Mouse (Mus musculus): ENCODE data around the gene Hoxd12. TPM values are rescaled to one million over a fixed set of nuclear protein-coding genes. Genes with fewer than 3 reads are reported as not detected.

Gene Hoxd12
- not detected in 2 replicates for polyA plus RNA-seq (2012; rRNA removed; ENCODE audit: low replicate concordance)

DNA sequence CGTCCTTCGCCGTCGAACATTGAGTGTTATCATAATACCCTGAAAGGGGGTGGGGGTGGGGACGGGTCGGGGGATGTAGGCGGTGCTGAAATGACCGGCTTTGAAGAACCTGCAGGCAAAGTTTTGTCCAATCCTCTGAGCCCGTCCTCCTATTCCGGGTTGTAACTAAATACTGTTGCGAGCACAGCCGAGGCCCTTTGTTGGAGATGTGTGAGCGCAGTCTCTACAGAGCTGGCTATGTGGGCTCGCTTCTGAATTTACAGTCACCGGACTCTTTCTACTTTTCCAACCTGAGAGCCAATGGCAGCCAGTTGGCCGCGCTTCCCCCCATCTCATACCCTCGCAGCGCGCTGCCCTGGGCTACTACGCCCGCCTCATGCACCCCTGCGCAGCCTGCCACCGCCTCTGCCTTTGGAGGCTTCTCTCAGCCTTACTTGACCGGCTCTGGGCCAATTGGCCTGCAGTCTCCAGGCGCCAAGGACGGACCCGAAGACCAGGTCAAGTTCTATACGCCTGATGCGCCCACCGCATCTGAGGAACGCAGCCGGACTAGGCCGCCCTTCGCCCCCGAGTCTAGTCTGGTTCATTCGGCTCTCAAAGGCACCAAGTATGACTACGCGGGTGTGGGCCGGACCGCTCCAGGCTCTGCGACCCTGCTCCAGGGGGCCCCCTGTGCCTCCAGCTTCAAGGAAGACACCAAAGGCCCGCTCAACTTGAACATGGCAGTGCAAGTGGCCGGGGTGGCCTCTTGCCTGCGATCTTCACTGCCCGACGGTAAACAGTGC lies at the start of gene Hoxd12:
TSS of gene Hoxd12 (plus strand) at position 133 of the 785 bp plus-strand sequence.

DNA sequence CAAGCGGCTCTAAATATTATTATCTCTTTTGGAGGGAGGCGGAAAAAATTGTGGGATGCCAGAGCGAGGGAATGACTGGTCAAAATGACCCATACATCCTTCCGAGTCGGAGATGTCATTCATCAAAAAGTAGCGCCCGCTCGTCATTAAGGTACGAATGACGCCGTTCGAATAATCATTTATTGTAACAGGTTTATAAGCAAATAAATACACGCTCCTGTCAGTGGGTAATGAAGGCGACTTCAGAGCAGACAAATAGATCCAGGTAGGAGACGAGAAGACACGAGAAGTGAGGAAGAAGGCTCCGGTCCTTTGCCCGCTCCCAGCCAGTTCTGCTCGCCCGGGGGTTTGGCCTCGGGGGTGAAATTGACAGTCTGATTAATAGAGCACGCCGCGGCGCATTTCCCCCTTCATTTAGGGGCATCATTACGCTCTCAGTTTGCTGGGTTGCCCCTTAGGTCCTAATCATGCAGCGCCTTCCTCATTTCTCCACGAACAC lies 15.3 kb upstream of the Hoxd12 start, which contains the start of gene Evx2:
TSS of gene Evx2 (minus strand) at position 51 of the 499 bp plus-strand sequence.

DNA sequence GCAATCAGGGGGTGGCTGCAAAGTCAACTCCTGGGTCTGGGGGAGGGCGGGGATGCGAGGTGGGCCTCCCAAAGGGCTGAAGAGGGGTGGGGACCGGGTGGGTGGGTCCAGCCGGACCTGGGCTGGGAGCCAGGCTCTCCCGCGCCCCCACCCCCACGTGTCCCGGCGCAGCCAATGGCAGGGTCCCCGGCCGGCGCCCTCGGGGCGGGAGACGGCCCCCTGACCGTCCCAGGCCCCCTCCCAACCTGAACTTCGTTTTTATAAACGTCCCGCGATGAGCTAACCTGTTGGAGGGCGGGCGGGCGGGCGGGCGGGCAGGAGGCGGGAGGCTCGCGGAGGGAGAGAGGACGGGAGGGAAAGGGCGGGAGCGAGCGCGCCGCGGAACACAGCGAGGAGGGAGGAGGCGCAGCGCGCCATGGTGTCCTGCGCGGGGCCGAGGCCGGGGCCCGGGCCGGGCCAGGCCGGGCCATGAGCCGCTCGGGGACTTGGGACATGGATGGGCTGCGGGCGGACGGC lies 6.9 kb upstream of the Hoxd12 start, which contains the start of gene Hoxd13:
TSS of gene Hoxd13 (plus strand) at position 469 of the 516 bp plus-strand sequence.

DNA sequence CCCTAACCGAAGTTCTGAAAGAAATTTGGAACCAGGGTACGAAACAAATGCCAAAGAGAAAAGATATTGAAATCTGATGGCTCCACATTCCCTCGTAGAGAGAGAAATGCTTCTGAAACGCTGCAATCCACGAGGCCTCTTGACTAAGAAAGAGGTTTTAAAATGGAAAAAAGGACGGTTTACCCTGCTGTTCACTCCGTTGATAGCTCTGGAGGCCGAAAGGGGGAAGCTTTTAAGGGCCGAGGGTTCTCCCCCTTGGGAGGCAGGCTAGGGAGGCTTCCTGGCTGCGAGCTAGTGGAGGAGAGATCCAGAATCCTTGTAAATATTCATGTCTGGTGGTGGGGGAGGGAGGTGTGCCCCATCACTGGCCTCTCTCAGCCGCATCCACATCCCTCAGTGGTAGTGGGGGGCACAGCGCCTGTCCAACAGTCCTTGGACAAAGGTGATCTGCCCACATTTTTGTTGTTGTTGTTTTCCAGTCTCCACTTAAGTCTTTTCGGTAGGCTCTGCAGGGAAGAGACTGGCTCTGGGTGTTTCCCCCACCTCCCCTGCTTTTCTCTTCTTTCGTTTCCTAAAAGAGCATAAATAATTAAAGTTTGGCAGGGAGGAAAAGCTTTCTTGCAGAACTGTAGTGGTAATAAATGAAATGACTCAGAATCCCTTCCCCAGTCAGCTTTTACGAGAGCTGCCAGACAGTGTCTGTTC lies 4.2 kb downstream of the Hoxd12 start, which contains the start of gene Hoxd11:
TSS of gene Hoxd11 (plus strand) at position 667 of the 705 bp plus-strand sequence.

DNA sequence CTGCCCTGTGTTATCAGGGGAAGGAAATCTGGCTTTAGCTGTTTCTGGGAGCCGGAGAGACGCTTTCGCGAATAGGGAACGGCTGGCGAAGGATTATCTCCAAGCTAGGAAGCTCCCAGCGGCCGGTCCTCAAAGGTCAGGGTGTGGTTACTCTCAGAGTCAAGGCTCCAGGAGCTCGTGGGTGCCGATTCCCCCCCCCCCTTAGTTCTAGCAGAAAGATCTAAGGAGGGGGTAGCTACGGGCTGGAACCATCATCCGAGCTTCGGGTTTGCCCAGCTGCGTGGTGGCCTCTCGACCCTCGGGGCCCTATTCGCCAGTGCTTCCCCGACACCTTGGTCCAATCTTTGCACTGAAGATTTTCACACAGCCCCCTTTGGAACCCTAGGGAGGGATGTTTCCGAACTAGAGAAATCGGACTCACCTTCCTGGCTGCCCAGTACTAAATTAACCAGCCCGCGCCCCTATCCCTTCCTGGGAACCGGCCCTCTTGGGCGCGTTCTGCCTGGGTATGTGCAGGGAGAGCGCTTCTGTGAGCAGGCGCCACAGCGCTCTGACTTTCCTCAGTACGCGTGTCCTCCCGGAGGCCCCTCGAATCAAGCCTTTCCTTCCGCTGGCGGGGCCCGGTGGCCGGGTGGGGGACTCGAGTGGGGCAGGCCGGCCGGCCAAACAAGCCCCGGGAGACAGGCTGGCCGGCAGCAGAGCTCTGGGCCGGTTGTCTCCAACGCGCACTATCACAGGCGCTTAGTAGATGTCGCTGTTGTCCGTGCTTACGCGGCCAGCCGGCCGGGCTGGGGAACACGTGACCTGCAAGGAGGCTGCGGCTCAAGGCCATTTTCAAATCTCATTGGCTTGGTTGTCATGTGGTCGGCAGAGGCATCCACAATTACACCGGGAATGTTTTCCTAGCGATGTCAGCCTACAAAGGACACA lies 16.5 kb downstream of the Hoxd12 start, which contains the start of gene Hoxd10:
TSS of gene Hoxd10 (plus strand) at position 903 of the 930 bp plus-strand sequence.

DNA sequence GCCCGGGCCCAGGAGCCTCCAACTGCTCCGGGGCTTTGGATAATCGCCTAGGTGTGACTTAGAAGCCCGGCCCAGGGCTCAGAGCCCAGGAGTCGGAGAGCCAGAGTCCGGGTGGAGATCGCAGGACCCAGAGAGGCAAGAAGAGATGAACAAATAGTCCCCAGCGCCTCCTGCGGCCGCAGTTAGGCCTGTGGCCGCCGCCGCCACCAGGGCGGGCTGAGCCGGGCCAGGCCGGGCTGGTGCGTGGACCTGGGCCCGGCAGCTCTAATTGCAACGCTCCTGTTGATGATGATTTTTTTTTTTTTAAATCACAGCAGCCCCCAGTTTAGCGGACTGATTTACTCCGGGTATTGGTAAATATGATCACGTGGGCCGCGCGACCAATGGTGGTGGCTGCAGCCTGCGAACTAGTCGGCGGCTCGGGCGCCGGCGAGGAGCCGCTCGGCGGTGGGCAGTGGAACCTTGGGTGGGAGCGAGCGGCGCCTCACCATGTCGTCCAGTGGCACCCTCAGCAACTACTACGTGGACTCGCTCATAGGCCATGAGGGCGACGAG lies 22.8 kb downstream of the Hoxd12 start, which contains the start of gene Hoxd9:
TSS of gene Hoxd9 (plus strand) at position 161 of the 555 bp plus-strand sequence.

DNA sequence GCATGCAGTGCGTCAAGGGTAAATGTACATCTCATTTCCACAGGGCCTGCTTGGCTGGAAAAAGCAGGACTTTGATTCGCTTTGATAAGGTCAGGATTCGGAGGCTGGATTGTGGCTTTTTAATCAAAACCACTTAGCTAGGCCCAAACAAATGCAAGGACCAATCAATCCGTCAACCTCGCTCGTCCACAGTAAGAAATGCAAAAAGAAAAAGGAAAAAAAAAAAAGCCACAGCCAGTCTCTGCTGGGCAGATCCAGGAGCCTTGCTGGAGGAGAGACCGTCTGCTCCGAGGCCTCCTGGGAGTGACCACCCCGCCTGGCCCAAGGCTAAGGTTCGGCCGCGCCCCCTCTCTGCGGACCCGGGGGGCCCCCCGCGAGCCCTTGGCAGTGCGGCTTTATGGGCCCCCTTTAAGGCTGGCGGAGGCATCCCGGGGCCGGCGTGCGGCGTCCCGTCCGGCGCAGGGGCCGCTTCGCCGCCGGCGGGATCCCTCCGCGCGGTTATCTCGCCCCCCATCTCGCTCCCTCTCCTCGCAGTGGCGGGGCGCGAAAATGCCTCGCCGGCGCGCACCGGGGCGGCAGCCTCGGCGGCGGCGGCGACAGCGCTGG lies 29.7 kb downstream of the Hoxd12 start, which contains the start of gene Hoxd8:
TSS of gene Hoxd8 (plus strand) at position 223 of the 606 bp plus-strand sequence.

DNA sequence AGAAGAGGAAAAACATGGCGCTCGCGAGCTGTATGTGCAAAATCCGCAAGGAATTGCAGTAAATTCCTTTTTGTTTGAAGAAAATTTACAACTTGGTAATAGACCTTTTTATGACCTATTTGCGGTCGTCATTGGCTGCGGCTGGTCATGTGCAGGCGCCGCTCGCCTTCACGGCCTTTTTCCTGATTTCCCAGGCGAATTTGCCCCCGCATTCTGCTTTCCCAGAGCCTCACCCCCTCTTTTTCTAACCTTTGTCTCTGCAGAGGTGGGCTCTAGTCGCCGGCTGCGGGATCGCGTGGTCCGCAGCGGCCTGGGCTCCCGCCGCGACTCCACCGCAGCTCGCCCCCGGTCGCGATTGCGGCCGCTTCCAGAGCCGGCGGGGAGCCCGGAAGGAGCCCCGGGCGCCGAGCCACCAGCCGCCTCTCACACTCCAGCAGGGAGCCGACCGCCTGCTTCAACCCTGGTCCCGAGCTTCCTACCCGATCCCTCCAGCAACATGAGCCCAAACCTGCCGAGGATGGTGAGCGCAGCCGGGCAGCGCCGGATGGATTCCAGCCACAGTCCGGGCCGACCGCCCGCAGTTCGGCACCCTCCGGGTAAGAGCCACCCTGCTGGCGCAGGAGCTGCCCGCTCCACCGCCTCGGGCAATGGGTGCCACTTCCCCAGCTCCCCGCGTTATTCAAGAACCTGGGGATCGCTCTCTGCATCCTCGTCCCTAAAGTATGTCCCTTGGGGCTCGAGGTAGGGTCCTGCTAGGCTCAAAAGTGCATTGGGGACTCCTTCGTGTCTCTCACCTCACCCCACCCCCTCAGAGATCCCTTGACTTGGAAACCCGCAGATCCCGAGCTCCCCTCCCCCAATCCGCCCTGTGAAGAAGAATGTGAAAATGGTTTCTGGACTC lies 37.2 kb downstream of the Hoxd12 start, which contains the start of the genes Hoxd3 and Hoxd4:
TSS of gene Hoxd3 (plus strand) at position 207 of the 901 bp plus-strand sequence.
TSS of gene Hoxd4 (plus strand) at position 209 of the 901 bp plus-strand sequence.

DNA sequence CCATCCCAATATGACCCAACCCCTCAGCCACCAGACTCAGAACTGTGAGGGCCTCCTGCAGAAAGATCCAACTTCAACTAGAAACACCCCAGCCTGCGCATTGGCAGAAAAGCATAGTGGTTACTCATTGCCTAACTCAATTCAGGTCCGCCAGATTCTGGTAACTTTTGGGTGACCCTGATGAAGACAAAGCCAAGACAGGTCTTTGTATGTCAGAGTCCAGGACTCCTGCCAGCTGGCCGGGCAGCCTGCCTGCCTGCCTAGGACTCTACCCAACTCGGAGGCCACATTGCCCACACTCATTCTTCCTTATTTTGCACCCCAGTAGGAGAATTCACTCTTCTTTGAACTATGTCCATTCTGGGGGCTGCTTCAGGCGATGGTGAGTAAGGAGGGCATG lies 51.7 kb downstream of the Hoxd12 start, which contains the start of gene Gm28230:
TSS of gene Gm28230 (plus strand) at position 178 of the 400 bp plus-strand sequence.

Other genes with a start within 250 kb of the Hoxd12 start
- gene Lnpk, start 95.6 kb upstream of the Hoxd12 start, polyA plus RNA-seq (2012; rRNA removed; ENCODE audit: low replicate concordance) = 4.4 and 8.6 TPM in 2 replicates
- not detected in 2 replicates for gene Evx2, start 15.5 kb upstream of the Hoxd12 start, polyA plus RNA-seq (2012; rRNA removed; ENCODE audit: low replicate concordance)
- not detected in 2 replicates for gene Hoxd13, start 6.7 kb upstream of the Hoxd12 start, polyA plus RNA-seq (2012; rRNA removed; ENCODE audit: low replicate concordance)
- not detected in 2 replicates for gene Hoxd11, start 4.5 kb downstream of the Hoxd12 start, polyA plus RNA-seq (2012; rRNA removed; ENCODE audit: low replicate concordance)
- gene Hoxd10, start 16.9 kb downstream of the Hoxd12 start, polyA plus RNA-seq (2012; rRNA removed; ENCODE audit: low replicate concordance) = 0.22 and 0.79 TPM in 2 replicates
- gene Hoxd9, start 22.7 kb downstream of the Hoxd12 start, polyA plus RNA-seq (2012; rRNA removed; ENCODE audit: low replicate concordance) = 4.1 and 8.7 TPM in 2 replicates
- 12.1 and 14.3 TPM in 2 replicates for gene Hoxd8, start 29.6 kb downstream of the Hoxd12 start, polyA plus RNA-seq (2012; rRNA removed; ENCODE audit: low replicate concordance)
- gene Hoxd3, start 36.9 kb downstream of the Hoxd12 start, polyA plus RNA-seq (2012; rRNA removed; ENCODE audit: low replicate concordance) = 4.1 and 4.8 TPM in 2 replicates
- gene Hoxd4, start 36.9 kb downstream of the Hoxd12 start, polyA plus RNA-seq (2012; rRNA removed; ENCODE audit: low replicate concordance) = 8.3 and 29.3 TPM in 2 replicates
- gene Gm28230, start 51.7 kb downstream of the Hoxd12 start, polyA plus RNA-seq (2012; rRNA removed; ENCODE audit: low replicate concordance) = 1.6 and 2.1 TPM in 2 replicates
- gene Hoxd1, start 88.0 kb downstream of the Hoxd12 start, polyA plus RNA-seq (2012; rRNA removed; ENCODE audit: low replicate concordance) = not detected in 2 replicates
- gene Mtx2, start 150.8 kb downstream of the Hoxd12 start, polyA plus RNA-seq (2012; rRNA removed; ENCODE audit: low replicate concordance) = 42.8 and 49.0 TPM in 2 replicates

All from mammary gland, adult 2 months (tissue).